Mouse (Mus musculus): Measurements from ENCODE around the gene Ccdc92.

DNA sequence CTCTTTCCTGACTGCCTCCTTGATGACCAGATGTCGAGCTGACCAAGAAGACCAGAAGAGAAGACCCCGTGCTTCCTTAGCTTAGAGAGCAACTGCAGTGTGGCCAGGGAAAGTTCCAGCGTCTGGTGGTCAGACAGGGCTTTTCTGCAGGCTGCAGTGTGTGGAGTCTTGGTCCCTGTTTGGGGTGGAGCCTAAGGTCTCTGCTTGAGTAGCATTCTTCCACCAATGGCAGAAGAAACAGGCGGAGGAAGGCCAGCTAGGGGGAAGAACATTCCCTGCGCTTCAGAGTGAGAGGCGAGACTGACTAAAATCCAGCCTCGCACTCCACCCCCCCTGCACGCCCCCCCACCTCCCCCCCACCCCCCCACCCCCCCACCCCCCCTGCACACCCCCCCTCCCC, 33.9 kb upstream of the Ccdc92 start:
- TF ChIP-seq CTCF (IDR thresholded peaks at IDR 0.05) (no peak), EP300 (IDR thresholded peaks at IDR 0.05) (no peak)
